ENCODE assay signal across 8 mouse cellular contexts in the genomic region with DNA sequence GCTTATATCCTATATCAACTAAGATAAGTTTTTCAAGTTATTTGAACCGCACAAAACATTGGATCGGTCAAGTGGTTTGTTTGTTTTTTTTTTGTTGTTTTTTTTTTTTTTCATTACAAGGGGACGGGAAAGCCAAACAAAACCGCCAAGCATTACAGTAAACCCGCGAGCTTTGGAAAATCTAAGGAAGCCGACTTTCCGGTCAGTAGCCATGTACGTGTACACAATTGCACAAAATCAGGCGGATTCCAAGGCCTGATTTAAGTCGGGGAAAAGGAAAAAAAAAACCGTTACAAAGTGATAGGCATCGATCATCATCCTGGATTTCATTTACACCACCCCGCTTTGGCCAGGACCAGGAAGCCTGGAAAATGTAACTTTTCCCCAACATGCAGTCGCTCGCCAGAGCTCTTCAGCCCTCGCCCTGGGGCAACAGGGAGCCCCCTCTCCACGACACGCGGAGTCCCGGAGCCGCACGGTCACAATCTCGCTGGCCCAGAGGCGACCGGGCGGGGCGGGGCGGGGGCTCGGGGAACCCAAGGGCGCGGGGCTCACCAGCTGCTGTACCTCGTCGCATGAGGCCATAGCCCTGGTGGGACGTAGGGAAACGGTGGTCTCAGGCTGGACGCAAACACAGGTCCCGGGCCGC. TPM values are rescaled to one million over a fixed set of nuclear protein-coding genes. Genes with fewer than 3 reads are reported as not detected.
DNase-seq lines count a peak whose midpoint lies in the region; ATAC-seq and TF ChIP-seq lines count a peak whose summit lies in the region.

No protein-coding gene starts in this region.

- DNase-seq in embryo, embryonic 10 days (ENCODE audit: low spot score) = peak; percentile 55
- no peak for DNase-seq in embryo, embryonic 9.5 days (ENCODE audit: extremely low spot score)
- DNase-seq in thymus, adult 2 months = no peak
- DNase-seq in thymus, postnatal 4 days = no peak
- DNase-seq in limb, embryonic 10.5 days (ENCODE audit: low spot score) = no peak
- no peak for DNase-seq in thymus, adult 18-20 months
- DNase-seq in B cell, adult 2 months = no peak

- H3K36me3 ChIP-seq in thymus, adult 2 months (ENCODE audit: control insufficient read depth, insufficient read depth, low read length) = no peaks in the 10 kb centered on the region
- H3K36me3 ChIP-seq in limb, embryonic 10.5 days = peaks cover 4% of the 10 kb centered on the region; the same call in 1 of the 2 replicates
- no peaks in the 10 kb centered on the region for H3K36me3 ChIP-seq in neural tube, embryonic 14.5 days (ENCODE audit: control insufficient read depth, insufficient read depth, low read length)

- TF ChIP-seq CTCF in thymus, adult 2 months (IDR thresholded peaks at IDR 0.05; ENCODE audit: borderline replicate concordance, control insufficient read depth, extremely low read depth, insufficient read depth, low read length, poor library complexity) = no peak

- H3K4me3 ChIP-seq in thymus, adult 2 months (ENCODE audit: control insufficient read depth, insufficient read depth, low read length) = peak overlapping the region; percentile 79
- peak overlapping the region; percentile 93 for H3K4me3 ChIP-seq in limb, embryonic 10.5 days
- H3K4me3 ChIP-seq in neural tube, embryonic 14.5 days (ENCODE audit: low read depth, low read length) = peak overlapping the region; percentile 94

- H3K9ac ChIP-seq in neural tube, embryonic 14.5 days (replicated peaks; ENCODE audit: low read depth, low read length) = peak overlapping the region; percentile 67

- no peak overlapping the region for H3K27ac ChIP-seq in thymus, adult 2 months (ENCODE audit: control insufficient read depth, insufficient read depth, low read length)
- peak overlapping the region; percentile 99 for H3K27ac ChIP-seq in limb, embryonic 10.5 days
- H3K27ac ChIP-seq in neural tube, embryonic 14.5 days (ENCODE audit: low read depth, low read length) = peak overlapping the region; percentile 95

- H3K9me3 ChIP-seq in limb, embryonic 10.5 days (replicated peaks) = no peaks in the 10 kb centered on the region
- H3K9me3 ChIP-seq in neural tube, embryonic 14.5 days (ENCODE audit: control insufficient read depth, low read length) = no peaks in the 10 kb centered on the region

- no peak for TF ChIP-seq POLR2A in thymus, adult 2 months (IDR thresholded peaks at IDR 0.05; ENCODE audit: control insufficient read depth, extremely low read depth, insufficient read depth, low read length, poor library complexity)

- H3K4me1 ChIP-seq in thymus, adult 2 months (replicated peaks; ENCODE audit: control insufficient read depth, insufficient read depth, low read length) = peaks cover 14% of the 10 kb centered on the region
- H3K4me1 ChIP-seq in limb, embryonic 10.5 days = peaks cover 21% of the 10 kb centered on the region
- peaks cover 14% of the 10 kb centered on the region for H3K4me1 ChIP-seq in neural tube, embryonic 14.5 days (ENCODE audit: control insufficient read depth, insufficient read depth, low read length)

- no peak for ATAC-seq in neural tube, embryonic 14.5 days (ENCODE audit: low read depth)

- H3K4me2 ChIP-seq in neural tube, embryonic 14.5 days (ENCODE audit: low read depth, low read length) = peak overlapping the region; percentile 57

- peaks cover 16% of the 10 kb centered on the region; the same call in 1 of the 2 replicates for H3K27me3 ChIP-seq in thymus, adult 2 months (ENCODE audit: control insufficient read depth, insufficient read depth, low read length)
- 0 out of 2 replicates have a peak, but pooled peaks cover 6% of the 10 kb centered on the region for H3K27me3 ChIP-seq in limb, embryonic 10.5 days (ENCODE audit: low read depth, poor library complexity, severe bottlenecking)
- H3K27me3 ChIP-seq in neural tube, embryonic 14.5 days (ENCODE audit: control insufficient read depth, insufficient read depth, low read length) = peaks cover 2% of the 10 kb centered on the region; the same call in 1 of the 2 replicates

- 3% methylated on average over 39 of the region's 39 CpGs for WGBS in thymus, adult 2 months
- 3% methylated on average over 39 of the region's 39 CpGs for WGBS in limb, embryonic 10.5 days
- 3% methylated on average over 39 of the region's 39 CpGs for WGBS in neural tube, embryonic 14.5 days

RNA-seq across cellular contexts. Expression of gene Sept10, which starts 0.7 kb away (rescaled TPM):
- 1.7 and 3.1 TPM in 2 replicates for polyA plus RNA-seq in thymus, adult 2 months (2012; rRNA removed)
- 45.0 and 45.4 TPM in 2 replicates for polyA plus RNA-seq in limb, embryonic 10.5 days (2016; fragmentation: Nextera tagmentation; extraction: Ambion mirVana)
- 12.8 and 17.1 TPM in 2 replicates for polyA plus RNA-seq in neural tube, embryonic 14.5 days (2014; fragmentation: Nextera tagmentation; extraction: Ambion mirVana)

RNA-seq across cellular contexts. Expression of gene Sowahc, which starts 0.8 kb away (rescaled TPM):
- polyA plus RNA-seq in thymus, adult 2 months (2012; rRNA removed) = 2.4 and 2.6 TPM in 2 replicates
- polyA plus RNA-seq in limb, embryonic 10.5 days (2016; fragmentation: Nextera tagmentation; extraction: Ambion mirVana) = 11.1 and 12.1 TPM in 2 replicates
- polyA plus RNA-seq in neural tube, embryonic 14.5 days (2014; fragmentation: Nextera tagmentation; extraction: Ambion mirVana) = 16.6 and 20.4 TPM in 2 replicates
